Mouse (Mus musculus) heart, postnatal 0 days (tissue): ENCODE data around the gene Sephs2. TPM values are rescaled to one million over a fixed set of nuclear protein-coding genes. Genes with fewer than 3 reads are reported as not detected.
A peak's percentile ranks its signal among the peaks of the same experiment; 100 is the strongest.

ENCODE experiments used
- ATAC-seq: fragments of 200-750 bp; cut with Nextera tagmentation; 2 replicates; pipeline ENCODE4 v1.8.0; 2017; ENCODE audit warnings: low read depth, moderate number of reproducible peaks, moderate library complexity; ENCODE audit not compliant: insufficient read depth
- DNase-seq: peaks from one replicate; pipeline ENCODE4 v3.0.0-alpha.2; 2016; ENCODE audit warnings: low spot score
- H3K27ac ChIP-seq: fragments of 300-500 bp; sonication (generic); 2 replicates; pipeline ENCODE4 v1.5.1; 2014; ENCODE audit warnings: low read depth, mild to moderate bottlenecking
- H3K27me3 ChIP-seq: fragments of 300-500 bp; sonication (generic); 2 replicates; pipeline ENCODE4 v1.6.1; 2014; ENCODE audit warnings: low read length, mixed read lengths; ENCODE audit not compliant: control insufficient read depth, insufficient read depth
- H3K36me3 ChIP-seq: fragments of 300-500 bp; sonication (generic); replicated peaks from 2 replicates; pipeline ENCODE4 v1.6.1; 2014; ENCODE audit warnings: low read length, mixed read lengths; ENCODE audit not compliant: control insufficient read depth, insufficient read depth
- H3K4me1 ChIP-seq: fragments of 300-500 bp; sonication (generic); 2 replicates; pipeline ENCODE4 v1.6.1; 2014; ENCODE audit warnings: antibody characterized with exemption; ENCODE audit not compliant: control insufficient read depth, insufficient read depth
- H3K4me2 ChIP-seq: fragments of 300-500 bp; sonication (generic); 2 replicates; pipeline ENCODE4 v1.6.1; 2014; ENCODE audit warnings: low read depth, mild to moderate bottlenecking, low read length, moderate library complexity
- H3K4me3 ChIP-seq: fragments of 300-500 bp; sonication (generic); 2 replicates; pipeline ENCODE4 v1.5.1; 2014; ENCODE audit warnings: low read depth, low read length
- H3K9ac ChIP-seq: fragments of 300-500 bp; sonication (generic); replicated peaks from 2 replicates; pipeline ENCODE4 v1.6.1; 2014; ENCODE audit warnings: low read depth, low read length, mixed read lengths
- H3K9me3 ChIP-seq: fragments of 300-500 bp; sonication (generic); replicated peaks from 2 replicates; pipeline ENCODE4 v1.6.1; 2016; ENCODE audit warnings: low read length; ENCODE audit not compliant: control insufficient read depth
- CTCF ChIP-seq: IDR thresholded peaks from 2 replicates; pipeline ENCODE4 v1.5.1; 2016; ENCODE audit warnings: antibody characterized with exemption, control low read depth, low read depth
- EP300 ChIP-seq: IDR thresholded peaks from 2 replicates; pipeline ENCODE4 v1.6.1; 2016; ENCODE audit warnings: antibody characterized with exemption, low read depth
- WGBS: fragments of 180-500 bp; shearing (Covaris S2); extraction: QIAGEN DNeasy Blood & Tissue Kit; methylation state at CpG from one replicate; pipeline ENCODE4 v1.1.7; 2014; 5-methylcytosine and 5-hydroxymethylcytosine counted together
- polyA plus RNA-seq: library from polyadenylated mRNA; unstranded; fragments of >200 nt; fragmentation: Nextera tagmentation; extraction: Ambion mirVana; gene quantifications from 2 replicates; pipeline ENCODE4 v1.2.1, GENCODE M21; 2015
- total RNA-seq: library from RNA; depleted of rRNA; stranded (reverse); fragments of >200 nt; gene quantifications from 2 replicates; pipeline ENCODE4 v1.2.3, GENCODE M21; 2014; ENCODE audit warnings: low replicate concordance

Sephs2 gene
- total and polyA plus RNA-seq, 2 experiments from 2014 or later, result 55.7 to 78.0 TPM

GRCm38 (mm10) chr7:127290142-127290541, 16.3 kb upstream of the Sephs2 start:
- H3K27ac ChIP-seq, result no peak overlapping the region
- H3K4me2 ChIP-seq, result no peak overlapping the region
- H3K27me3 ChIP-seq, result no peaks in the 10 kb centered on the region
- WGBS, result 66% methylated on average over 8 of the region's 8 CpGs
- ATAC-seq (no peak), DNase-seq (no peak)
- H3K36me3 ChIP-seq, result no peaks in the 10 kb centered on the region
- TF ChIP-seq EP300 (no peak), CTCF (no peak)
- no peak overlapping the region for H3K4me3 ChIP-seq
- no peaks in the 10 kb centered on the region; the same call in 1 of the 2 replicates for H3K9me3 ChIP-seq
- H3K4me1 ChIP-seq, result no peaks in the 10 kb centered on the region
- no peak overlapping the region for H3K9ac ChIP-seq

DNA sequence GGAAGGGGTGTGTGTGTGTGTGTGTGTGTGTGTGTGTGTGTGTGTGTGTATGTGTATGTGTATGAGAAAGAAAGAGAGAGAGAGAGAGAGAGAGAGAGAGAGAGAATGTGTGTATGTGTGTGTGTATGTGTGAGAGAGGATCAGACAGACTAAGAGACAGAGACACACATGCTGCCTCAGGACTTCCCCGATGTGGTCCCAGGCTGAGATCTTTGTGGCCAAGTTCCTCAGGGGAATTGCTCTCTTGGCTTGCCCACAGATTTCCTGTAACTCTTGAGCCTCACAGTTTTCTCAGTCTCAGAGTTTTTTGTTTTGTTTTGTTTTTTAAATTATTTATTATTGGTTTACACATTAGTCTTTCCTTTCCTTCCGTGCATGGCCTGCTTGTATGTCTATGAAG, 15.5 kb upstream of the Sephs2 start:
- no peak for TF ChIP-seq CTCF
- no peak for TF ChIP-seq EP300
- no peak overlapping the region for H3K9ac ChIP-seq
- no peaks in the 10 kb centered on the region for H3K27me3 ChIP-seq
- no peaks in the 10 kb centered on the region for H3K36me3 ChIP-seq
- H3K4me3 ChIP-seq, result no peak overlapping the region
- no peaks in the 10 kb centered on the region; the same call in 1 of the 2 replicates for H3K9me3 ChIP-seq
- H3K27ac ChIP-seq, result no peak overlapping the region
- no peak overlapping the region for H3K4me2 ChIP-seq
- no peak for ATAC-seq
- no peaks in the 10 kb centered on the region for H3K4me1 ChIP-seq
- no peak for DNase-seq
- 82% methylated on average over 2 of the region's 2 CpGs for WGBS

DNA sequence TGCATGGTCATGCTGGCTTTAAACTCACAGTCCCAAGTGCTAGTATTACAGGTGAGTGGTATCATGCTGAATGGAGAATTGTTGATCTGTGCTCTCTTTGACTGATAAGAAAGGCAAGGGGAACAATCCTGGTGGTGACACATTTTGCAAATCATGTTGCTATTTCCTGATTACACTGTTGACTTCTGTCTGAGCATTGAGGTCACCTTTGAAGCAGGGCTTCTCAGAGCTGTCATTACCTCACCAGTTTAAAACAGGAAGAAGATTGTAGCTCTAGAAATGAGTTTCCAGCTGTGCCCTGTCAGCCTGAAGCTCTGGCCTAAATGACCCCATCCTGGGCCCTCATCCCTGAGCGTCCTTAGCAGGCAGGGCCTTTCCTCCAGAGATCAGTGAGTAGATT, 14.1 kb upstream of the Sephs2 start:
- H3K4me3 ChIP-seq, result no peak overlapping the region
- no peak overlapping the region for H3K4me2 ChIP-seq
- no peak for TF ChIP-seq CTCF
- no peak for TF ChIP-seq EP300
- DNase-seq, result no peak
- H3K27me3 ChIP-seq, result no peaks in the 10 kb centered on the region
- H3K4me1 ChIP-seq, result no peaks in the 10 kb centered on the region
- H3K9ac ChIP-seq, result no peak overlapping the region
- WGBS, result 58% methylated on average over 1 of the region's 1 CpGs
- H3K36me3 ChIP-seq, result no peaks in the 10 kb centered on the region
- H3K27ac ChIP-seq, result peak overlapping the region; percentile 39; the same call in 1 of the 2 replicates
- ATAC-seq, result no peak
- H3K9me3 ChIP-seq, result no peaks in the 10 kb centered on the region; the same call in 1 of the 2 replicates

- ATAC-seq (no peak), DNase-seq (no peak)
- no peak overlapping the region for H3K4me3 ChIP-seq
- H3K9me3 ChIP-seq, result no peaks in the 10 kb centered on the region; the same call in 1 of the 2 replicates
- no peak overlapping the region; the same call in 1 of the 2 replicates for H3K27ac ChIP-seq
- TF ChIP-seq EP300 (no peak), CTCF (no peak)
- H3K27me3 ChIP-seq, result no peaks in the 10 kb centered on the region
- no peaks in the 10 kb centered on the region for H3K4me1 ChIP-seq
- H3K4me2 ChIP-seq, result no peak overlapping the region
- H3K36me3 ChIP-seq, result no peaks in the 10 kb centered on the region
- no peak overlapping the region for H3K9ac ChIP-seq
- 47% methylated on average over 8 of the region's 10 CpGs for WGBS
These were observed 11.3 kb upstream of the Sephs2 start for GRCm38 (mm10) chr7:127285154-127285553.

DNA sequence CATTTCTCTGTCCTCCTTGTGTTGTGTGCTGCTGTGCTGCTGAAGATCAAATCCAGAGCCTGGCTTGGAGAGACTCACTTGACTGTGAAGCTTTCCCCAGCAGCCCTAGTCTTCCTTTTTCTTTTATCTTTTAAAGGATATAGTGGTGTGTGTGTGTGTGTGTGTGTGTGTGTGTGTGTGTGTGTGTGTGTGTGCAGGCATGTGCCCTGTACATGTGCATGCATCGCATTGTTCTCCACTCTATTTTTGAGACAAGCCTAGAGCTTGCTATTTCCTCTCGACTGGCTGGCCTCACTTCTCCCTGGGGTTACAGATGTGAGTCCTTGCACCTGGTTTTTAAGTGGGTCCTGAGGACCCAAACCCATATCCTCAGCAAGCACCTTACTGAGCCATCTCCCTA, 8.3 kb upstream of the Sephs2 start:
- H3K27me3 ChIP-seq, result no peaks in the 10 kb centered on the region
- H3K36me3 ChIP-seq, result no peaks in the 10 kb centered on the region
- TF ChIP-seq CTCF, result no peak
- TF ChIP-seq EP300, result no peak
- no peaks in the 10 kb centered on the region for H3K4me1 ChIP-seq
- WGBS, result 69% methylated on average over 2 of the region's 2 CpGs
- ATAC-seq (no peak), DNase-seq (no peak)
- H3K4me2 ChIP-seq, result no peak overlapping the region
- H3K4me3 ChIP-seq, result no peak overlapping the region
- H3K9me3 ChIP-seq, result no peaks in the 10 kb centered on the region
- H3K27ac ChIP-seq, result no peak overlapping the region; the same call in 1 of the 2 replicates
- no peak overlapping the region for H3K9ac ChIP-seq

- WGBS, result 37% methylated on average over 4 of the region's 4 CpGs
- ATAC-seq, result no peak
- Histone ChIP-seq H3K27me3 (no peaks in the 10 kb centered on the region), H3K36me3 (no peaks in the 10 kb centered on the region), H3K4me3 (no peak overlapping the region), H3K9me3 (no peaks in the 10 kb centered on the region), H3K4me1 (no peaks in the 10 kb centered on the region), H3K9ac (no peak overlapping the region), H3K4me2 (no peak overlapping the region), H3K27ac (peak overlapping the region; percentile 38; the same call in 1 of the 2 replicates)
- DNase-seq, result no peak
- TF ChIP-seq CTCF, result no peak
- TF ChIP-seq EP300, result no peak
These were observed 7.3 kb upstream of the Sephs2 start for GRCm38 (mm10) chr7:127281114-127281513.
